Mouse (Mus musculus) retina, postnatal 1 day (tissue): ENCODE results near the gene Tnxb.

Experiments used
- DNase-seq: peaks from one replicate; pipeline ENCODE4 v3.0.0-alpha.2; 2012

Tnxb gene

GRCm38 (mm10) chr17:34670235-34670634 is at the start of gene Tnxb:
Gene Tnxb, plus strand, starts transcription at chr17:34670535.
- DNase-seq: no peak

- DNase-seq: no peak
Measured at GRCm38 (mm10) chr17:34621006-34621405, 49.3 kb upstream of the Tnxb start.

- DNase-seq: no peak
Measured at GRCm38 (mm10) chr17:34623161-34623560, 47.2 kb upstream of the Tnxb start.

DNA sequence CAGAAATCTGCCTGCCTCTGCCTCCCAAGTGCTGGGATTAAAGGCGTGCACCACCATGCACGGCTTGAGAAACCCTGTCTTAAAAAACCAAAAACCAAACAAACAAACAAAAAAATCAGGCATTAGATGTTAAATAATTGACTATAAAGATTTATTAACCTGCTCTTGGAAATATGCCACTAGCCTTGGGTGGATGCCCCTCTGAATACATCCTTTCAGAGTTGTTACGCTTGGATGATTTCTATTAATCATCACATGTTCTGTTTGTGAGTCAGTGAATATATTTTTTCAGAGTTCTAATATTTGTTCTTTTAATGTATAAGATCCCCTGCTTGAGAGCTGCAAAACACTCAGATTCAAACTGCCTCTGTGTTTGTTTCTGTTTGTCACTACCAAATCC is 45.4 kb upstream of the Tnxb start:
- DNase-seq: no peak

GRCm38 (mm10) chr17:34626062-34626772 is 44.1 kb upstream of the Tnxb start:
- no peak for DNase-seq

- DNase-seq: peak; percentile 82
Measured at GRCm38 (mm10) chr17:34626773-34627092, 43.6 kb upstream of the Tnxb start.

- peak; percentile 97 for DNase-seq
Measured at GRCm38 (mm10) chr17:34627093-34627942, 43.0 kb upstream of the Tnxb start.

DNA sequence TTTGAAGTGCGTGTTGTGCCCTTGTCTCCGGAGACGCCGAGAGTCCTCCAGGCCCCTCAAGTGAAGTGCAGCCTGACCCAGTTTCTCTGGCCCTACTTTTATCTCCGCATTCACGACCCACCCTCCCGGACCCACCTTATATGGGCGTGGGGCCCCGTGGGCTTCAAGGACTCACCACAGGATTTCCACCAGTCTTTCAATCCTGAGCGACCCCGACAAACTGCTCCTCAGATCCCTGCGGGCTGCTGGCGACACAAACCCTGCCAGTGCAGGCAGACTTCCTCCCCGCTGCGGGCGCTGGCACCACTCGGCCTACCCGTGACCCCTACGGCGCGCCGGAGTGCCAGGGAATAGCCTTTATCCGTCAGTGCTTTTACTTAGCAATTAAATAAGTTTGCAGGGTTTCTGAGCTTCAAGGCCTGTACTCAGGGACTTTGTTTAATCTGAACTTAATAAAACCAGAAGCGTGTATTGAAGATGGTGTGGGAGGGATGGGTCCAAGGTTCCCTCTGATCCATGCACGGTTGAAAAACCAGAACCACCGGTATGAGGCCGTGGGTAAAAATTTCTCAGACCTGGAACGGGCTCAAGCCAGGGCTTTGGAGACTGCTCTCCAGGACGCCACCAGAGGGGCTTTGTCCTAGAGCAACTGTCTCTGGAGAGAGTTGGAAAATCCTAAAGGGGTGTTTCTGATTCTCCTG is 42.2 kb upstream of the Tnxb start, which contains the start of gene Ppt2:
TSS of gene Ppt2 (minus strand) at position 568 of the 701 bp plus-strand sequence.
- no peak for DNase-seq

GRCm38 (mm10) chr17:34628644-34628967 is 41.7 kb upstream of the Tnxb start:
- DNase-seq: no peak

- DNase-seq: peak; percentile 64
Measured at GRCm38 (mm10) chr17:34629221-34629751, 41.0 kb upstream of the Tnxb start, which contains the start of gene Prrt1. Gene Prrt1, plus strand, starts transcription at chr17:34629533.

- no peak for DNase-seq
Measured at GRCm38 (mm10) chr17:34629796-34630603, 40.3 kb upstream of the Tnxb start.

- DNase-seq: peak; percentile 52
Measured at GRCm38 (mm10) chr17:34630761-34631301, 39.5 kb upstream of the Tnxb start.

GRCm38 (mm10) chr17:34631647-34632046 is 38.7 kb upstream of the Tnxb start:
- DNase-seq: no peak

DNA sequence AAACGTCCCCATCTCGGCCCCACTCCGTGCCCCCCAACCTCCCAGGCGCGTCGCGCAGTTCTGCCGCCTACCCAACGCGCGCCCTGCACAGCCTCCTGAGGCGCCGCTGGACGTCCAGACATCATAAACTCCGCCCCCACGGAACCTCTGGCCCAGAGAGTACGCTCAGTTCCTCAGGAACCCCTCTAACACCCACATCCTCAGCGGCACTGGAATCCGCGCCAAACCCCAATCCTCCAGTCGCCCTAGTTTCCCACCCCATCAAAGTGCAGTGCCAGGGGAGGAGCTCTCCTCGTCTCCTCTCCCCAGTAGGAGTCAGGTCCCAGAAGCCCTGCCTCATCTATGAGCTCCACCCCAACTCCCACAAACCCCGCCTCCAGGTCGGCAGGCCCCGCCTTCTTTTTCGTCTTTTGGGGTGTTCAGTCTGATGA is 38.1 kb upstream of the Tnxb start:
- DNase-seq: peak; percentile 83

GRCm38 (mm10) chr17:34635671-34636070 is 34.7 kb upstream of the Tnxb start:
- no peak for DNase-seq

DNA sequence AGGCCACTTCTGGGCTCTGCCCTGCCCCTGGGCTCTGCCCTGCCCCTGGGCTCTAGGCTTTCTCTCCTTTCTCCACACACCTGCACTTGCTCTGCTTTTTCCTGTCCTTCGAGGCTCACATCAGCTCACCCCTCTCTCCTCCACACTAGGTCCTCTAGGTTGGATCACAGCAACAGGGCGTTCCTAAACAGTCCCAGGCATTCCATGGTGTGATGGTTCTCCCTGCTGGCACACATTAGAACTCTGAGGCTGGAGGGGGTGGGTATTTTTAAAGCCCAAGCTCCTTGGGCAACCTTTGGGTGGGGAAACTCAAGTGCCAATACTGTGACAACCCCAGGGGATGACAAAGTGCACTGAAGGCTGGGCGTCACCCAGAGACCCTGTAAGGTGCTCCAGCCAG is 32.9 kb upstream of the Tnxb start:
- no peak for DNase-seq

- no peak for DNase-seq
Measured at GRCm38 (mm10) chr17:34639461-34640255, 30.7 kb upstream of the Tnxb start.

DNA sequence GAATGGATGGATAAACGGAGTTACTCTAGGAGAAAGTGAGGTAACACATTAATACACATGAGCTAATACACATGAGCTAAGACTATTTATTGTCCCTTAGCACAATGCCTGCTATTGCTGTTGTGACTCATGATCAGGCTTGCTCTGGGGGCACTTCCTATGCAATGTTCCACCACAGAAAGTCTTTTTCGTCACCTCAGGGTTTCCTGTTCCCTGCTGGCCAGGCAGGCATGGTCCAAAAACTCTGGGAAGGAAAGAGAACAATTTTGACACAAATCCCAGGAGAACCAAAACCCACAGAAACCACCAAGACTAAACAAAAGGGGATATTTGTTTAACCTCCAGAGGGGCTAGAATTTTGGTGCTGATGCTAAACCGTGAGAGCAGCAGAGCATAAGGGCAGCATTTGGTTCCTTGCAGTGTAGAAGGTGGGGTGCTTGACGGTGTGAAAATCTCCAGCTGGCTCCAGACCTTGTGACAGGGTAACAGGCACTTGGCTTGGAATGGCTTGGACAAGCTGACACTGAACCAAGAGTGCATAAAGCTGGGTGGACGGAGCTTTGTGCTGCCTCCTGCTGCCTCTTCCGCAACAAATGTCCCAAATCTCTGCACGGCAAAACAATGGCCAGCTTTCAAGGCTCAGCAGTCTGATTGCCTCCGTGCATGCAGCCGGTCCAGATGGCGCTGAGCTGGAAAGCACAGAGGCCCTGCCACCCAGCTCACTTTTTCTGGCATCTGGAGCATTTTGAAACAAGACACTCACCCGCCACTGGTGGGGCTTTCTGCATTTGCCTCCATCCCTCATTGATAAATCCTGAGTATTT is 29.3 kb upstream of the Tnxb start:
- peak; percentile 88 for DNase-seq

DNA sequence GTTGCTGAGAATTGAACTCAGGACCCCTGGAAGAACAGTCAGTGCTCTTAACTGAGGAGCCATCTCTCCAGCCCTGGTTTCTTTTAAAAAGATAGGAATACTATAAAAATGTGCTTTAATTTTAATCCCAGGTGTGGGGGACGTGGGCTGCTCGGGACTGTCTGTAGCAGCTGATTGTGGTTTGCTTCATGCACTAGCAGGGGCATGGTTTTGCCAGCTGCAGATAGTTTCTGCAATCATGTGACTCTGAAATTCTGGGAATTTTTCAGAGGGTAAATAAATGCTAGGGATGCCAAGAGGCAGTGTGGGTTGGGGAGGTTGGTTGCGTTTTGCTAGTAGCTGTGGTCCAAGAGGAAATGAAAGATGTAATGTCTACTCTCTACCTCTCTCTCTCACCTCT is 28.4 kb upstream of the Tnxb start:
- DNase-seq: no peak

DNA sequence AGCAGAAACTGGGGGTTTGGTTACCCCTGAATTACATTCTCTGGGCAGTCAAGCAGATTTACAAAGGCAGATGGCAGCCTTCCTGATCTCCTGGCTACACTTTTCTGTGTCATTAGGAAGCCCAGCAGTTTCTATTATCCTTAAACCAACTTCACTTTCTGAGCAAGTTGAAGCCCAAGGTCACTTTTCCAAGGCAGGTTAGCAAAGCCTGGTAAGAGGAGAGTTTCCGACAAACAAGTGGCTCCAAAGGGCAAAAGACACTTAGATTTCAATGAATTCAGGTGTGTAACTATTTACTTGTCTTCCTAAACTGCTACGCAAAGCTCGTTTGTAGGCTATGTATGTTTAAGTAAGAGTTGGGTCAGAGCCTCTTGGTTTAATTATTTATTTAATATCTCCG is 27.0 kb upstream of the Tnxb start:
- DNase-seq: no peak
